Mouse (Mus musculus) kidney, adult 10 weeks (tissue): Measurements from ENCODE around the gene Selenoi. TPM values are rescaled to one million over a fixed set of nuclear protein-coding genes. Genes with fewer than 3 reads are reported as not detected.

Experiments used
- polyA plus RNA-seq: library from polyadenylated mRNA; stranded (reverse); fragments of 350-450 nt; fragmentation: Illumina TruSeq; extraction: RNeasy Lipid Tissue Mini Kit (QIAGEN cat#74804); gene quantifications from one replicate; pipeline ENCODE4 v1.2.3, GENCODE M21; 2014; ENCODE audit warnings: low read depth, low replicate concordance

Gene Selenoi
- 18.7 TPM for polyA plus RNA-seq

GRCm38 (mm10) chr5:30232271-30232971, at the start of gene Selenoi:
TSS of gene Selenoi (plus strand) at chr5:30232581.

GRCm38 (mm10) chr5:30205493-30205892, 26.9 kb upstream of the Selenoi start, which contains the start of gene Adgrf3:
TSS of gene Adgrf3 (minus strand) at chr5:30205722.

GRCm38 (mm10) chr5:30281291-30281732, 48.9 kb downstream of the Selenoi start, which contains the start of gene Drc1:
TSS of gene Drc1 (plus strand) at chr5:30281388.

Other genes with a start within 250 kb of the Selenoi start
- gene Il6, start 219.5 kb upstream of the Selenoi start, polyA plus RNA-seq: not detected
- 34.7 TPM for gene Tyms, start 159.0 kb upstream of the Selenoi start, polyA plus RNA-seq
- gene Garem2, start 127.4 kb upstream of the Selenoi start, polyA plus RNA-seq: not detected
- gene 3110082J24Rik, start 126.5 kb upstream of the Selenoi start, polyA plus RNA-seq: not detected
- gene Hadha, start 77.4 kb upstream of the Selenoi start, polyA plus RNA-seq: 314 TPM
- 1,192 TPM for gene Hadhb, start 77.3 kb upstream of the Selenoi start, polyA plus RNA-seq
- gene Adgrf3, start 26.9 kb upstream of the Selenoi start, polyA plus RNA-seq: not detected
- gene Drc1, start 48.8 kb downstream of the Selenoi start, polyA plus RNA-seq: not detected
- gene Otof, start 229.4 kb downstream of the Selenoi start, polyA plus RNA-seq: not detected
- not detected for gene 1700001C02Rik, start 233.5 kb downstream of the Selenoi start, polyA plus RNA-seq